Mouse (Mus musculus): ENCODE measurements around the gene Ybey. TPM values are rescaled to one million over a fixed set of nuclear protein-coding genes. Genes with fewer than 3 reads are reported as not detected.

The Ybey gene
- total RNA-seq, 2 experiments from 2014 or later, result 2.3 to 4.2 TPM

GRCm38 (mm10) chr10:76445996-76446681 lies 22.8 kb downstream of the Ybey start:
- peak; percentile 14 for ATAC-seq (replicated peaks; ENCODE audit: poor library complexity)

GRCm38 (mm10) chr10:76442178-76443088 lies 26.5 kb downstream of the Ybey start, which contains the start of gene Pcnt:
Gene Pcnt, minus strand, starts transcription at chr10:76442786.
- ATAC-seq (replicated peaks; ENCODE audit: poor library complexity), result peak; percentile 86

- ATAC-seq (replicated peaks; ENCODE audit: poor library complexity), result no peak
These were observed 28.6 kb downstream of the Ybey start, which contains the start of gene AC141477.1 for GRCm38 (mm10) chr10:76440281-76440680. Gene AC141477.1, minus strand, starts transcription at chr10:76440444.

GRCm38 (mm10) chr10:76439107-76439890 lies 29.6 kb downstream of the Ybey start:
- no peak for ATAC-seq (replicated peaks; ENCODE audit: poor library complexity)

GRCm38 (mm10) chr10:76433925-76434324 lies 35.0 kb downstream of the Ybey start:
- no peak for ATAC-seq (replicated peaks; ENCODE audit: poor library complexity)

- peak; percentile 79 for ATAC-seq (replicated peaks; ENCODE audit: poor library complexity)
These were observed 43.2 kb downstream of the Ybey start for GRCm38 (mm10) chr10:76425674-76426073.

- no peak for ATAC-seq (replicated peaks; ENCODE audit: poor library complexity)
These were observed 52.1 kb downstream of the Ybey start for GRCm38 (mm10) chr10:76416811-76417210.

Other genes with a start within 250 kb of the Ybey start
- gene Prmt2, start 231.2 kb downstream of the Ybey start, total RNA-seq (2015), result 0.62 and 1.2 TPM in 2 replicates
- 2.0 and 2.4 TPM in 2 replicates for gene Prmt2, start 231.2 kb downstream of the Ybey start, total RNA-seq (2017)
- gene S100b, start 215.3 kb downstream of the Ybey start, total RNA-seq (2015), result not detected in 2 replicates
- not detected in 2 replicates for gene S100b, start 215.3 kb downstream of the Ybey start, total RNA-seq (2017)
- 1.2 and 1.3 TPM in 2 replicates for gene Dip2a, start 123.8 kb downstream of the Ybey start, total RNA-seq (2015)
- gene Dip2a, start 123.8 kb downstream of the Ybey start, total RNA-seq (2017), result 1.4 and 2.9 TPM in 2 replicates
- not detected in 2 replicates for gene AC141477.1, start 28.7 kb downstream of the Ybey start, total RNA-seq (2015)
- 20.5 and 61.6 TPM in 2 replicates for gene AC141477.1, start 28.7 kb downstream of the Ybey start, total RNA-seq (2017)
- gene Pcnt, start 26.3 kb downstream of the Ybey start, total RNA-seq (2015), result 35.8 and 40.5 TPM in 2 replicates
- 57.7 and 64.8 TPM in 2 replicates for gene Pcnt, start 26.3 kb downstream of the Ybey start, total RNA-seq (2017)
- not detected in 2 replicates for gene 2610028H24Rik, start 20.0 kb downstream of the Ybey start, total RNA-seq (2015)
- not detected in 2 replicates for gene 2610028H24Rik, start 20.0 kb downstream of the Ybey start, total RNA-seq (2017)
- 84.5 and 91.4 TPM in 2 replicates for gene Mcm3ap, start 187 bp downstream of the Ybey start, total RNA-seq (2015)
- 68.3 and 85.3 TPM in 2 replicates for gene Mcm3ap, start 187 bp downstream of the Ybey start, total RNA-seq (2017)
- gene Lss, start 62.5 kb upstream of the Ybey start, total RNA-seq (2015), result 0.61 and 2.4 TPM in 2 replicates
- 3.1 and 4.4 TPM in 2 replicates for gene Lss, start 62.5 kb upstream of the Ybey start, total RNA-seq (2017)
- not detected in 2 replicates for gene Spatc1l, start 93.2 kb upstream of the Ybey start, total RNA-seq (2015)
- not detected in 2 replicates for gene Spatc1l, start 93.2 kb upstream of the Ybey start, total RNA-seq (2017)
- gene Ftcd, start 106.5 kb upstream of the Ybey start, total RNA-seq (2015), result not detected in 2 replicates
- gene Ftcd, start 106.5 kb upstream of the Ybey start, total RNA-seq (2017), result not detected in 2 replicates
- gene Col6a2, start 154.5 kb upstream of the Ybey start, total RNA-seq (2015), result not detected in 2 replicates
- gene Col6a2, start 154.5 kb upstream of the Ybey start, total RNA-seq (2017), result not detected in 2 replicates